Mouse (Mus musculus) myocyte (in vitro differentiated cells): ENCODE results near the gene Pik3r5.

Source experiments
- MAX ChIP-seq: IDR thresholded peaks from one replicate; pipeline ENCODE4 v1.6.1; 2011; ENCODE audit warnings: low read depth, mild to moderate bottlenecking, control low read depth
- MYOD1 ChIP-seq, 3 experiments: IDR thresholded peaks; one replicate each; pipeline ENCODE4 v1.6.1; 2011; ENCODE audit warnings: control low read depth in 2 of 3, low read depth in 2 of 3, mild to moderate bottlenecking in 2 of 3, moderate library complexity in 1 of 3; ENCODE audit not compliant: insufficient read length in 2 of 3, control insufficient read depth in 1 of 3
- MYOG ChIP-seq, 3 experiments: IDR thresholded peaks; one replicate each; pipeline ENCODE4 v1.6.1; 2011; ENCODE audit warnings: control low read depth in 2 of 3, low read depth in 2 of 3, mild to moderate bottlenecking in 2 of 3; ENCODE audit not compliant: insufficient read length in 2 of 3, control insufficient read depth in 1 of 3, insufficient read depth in 1 of 3
- POLR2A ChIP-seq: IDR thresholded peaks from one replicate; pipeline ENCODE4 v1.6.1; 2011; ENCODE audit warnings: low read depth, mild to moderate bottlenecking, control low read depth, moderate library complexity; ENCODE audit not compliant: insufficient read length
- POLR2AphosphoS2 ChIP-seq: IDR thresholded peaks from one replicate; pipeline ENCODE4 v1.6.1; 2011; ENCODE audit warnings: low read depth, control low read depth; ENCODE audit not compliant: insufficient read length
- REST ChIP-seq: IDR thresholded peaks from one replicate; pipeline ENCODE4 v1.6.1; 2011; ENCODE audit warnings: mild to moderate bottlenecking, control low read depth, moderate library complexity; ENCODE audit not compliant: insufficient read depth, insufficient read length
- SRF ChIP-seq: IDR thresholded peaks from one replicate; pipeline ENCODE4 v1.6.1; 2011; ENCODE audit warnings: low read depth; ENCODE audit not compliant: control insufficient read depth, insufficient read length
- TCF12 ChIP-seq: IDR thresholded peaks from one replicate; pipeline ENCODE4 v1.6.1; 2011; ENCODE audit warnings: mild to moderate bottlenecking, control low read depth; ENCODE audit not compliant: poor library complexity, insufficient read depth, severe bottlenecking
- USF1 ChIP-seq: IDR thresholded peaks from one replicate; pipeline ENCODE4 v1.6.1; 2011; ENCODE audit warnings: low read depth, mild to moderate bottlenecking, control low read depth, moderate library complexity

DNA sequence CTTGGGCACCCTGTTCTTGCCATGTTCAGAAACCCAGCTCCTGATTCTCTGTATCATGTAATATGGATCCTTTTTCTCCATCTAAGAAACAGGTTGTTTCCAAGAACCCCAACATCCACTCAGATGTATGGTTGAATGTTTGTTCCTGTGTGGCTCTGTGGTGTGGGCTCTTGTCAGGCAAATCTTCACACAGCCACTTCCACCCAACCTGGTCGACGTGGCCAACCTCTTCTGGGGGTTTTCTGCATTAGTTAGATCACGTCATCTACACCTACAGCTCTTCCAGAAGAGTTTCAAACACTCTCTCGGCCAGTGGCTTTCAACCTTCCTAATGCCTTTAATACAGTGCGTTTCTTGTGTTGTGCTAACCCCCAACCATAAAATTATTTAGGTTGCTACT lies 4.5 kb downstream of the Pik3r5 start:
- TF ChIP-seq USF1: no peak
- TF ChIP-seq MAX: no peak
- no peak for TF ChIP-seq POLR2A
- TF ChIP-seq MYOG (IDR thresholded peaks at IDR 0.05; ENCODE audit: control insufficient read depth in 1 of 3, insufficient read depth in 1 of 3, insufficient read length in 2 of 3, low read depth in 2 of 3): no peak
- TF ChIP-seq POLR2AphosphoS2: no peak
- no peak for TF ChIP-seq TCF12
- TF ChIP-seq REST: no peak
- TF ChIP-seq MYOD1 (IDR thresholded peaks at IDR 0.05; ENCODE audit: control insufficient read depth in 1 of 3, insufficient read length in 2 of 3, low read depth in 2 of 3): no peak
- no peak for TF ChIP-seq SRF
